Mouse (Mus musculus) cortical plate, adult 2 months (tissue): ENCODE measurements at regions not wholly inside any gene's neighbourhood (a gene's known extent, or its start where the extent isn't known, plus 50 kb on each side); places are given as distances from the start of the nearest gene placed in this dataset.

Experiments used
- CTCF ChIP-seq: fragments of 200-500 bp; IDR thresholded peaks from 2 replicates; pipeline ENCODE4 v1.5.1; 2011; ENCODE audit warnings: mild to moderate bottlenecking, control low read depth, low read length; ENCODE audit not compliant: insufficient read depth; ENCODE audit errors: extremely low read depth
- POLR2A ChIP-seq: fragments of 200-500 bp; IDR thresholded peaks from 2 replicates; pipeline ENCODE4 v1.6.1; 2011; ENCODE audit warnings: mild to moderate bottlenecking, low read length, control low read depth; ENCODE audit not compliant: insufficient read depth; ENCODE audit errors: extremely low read depth

DNA sequence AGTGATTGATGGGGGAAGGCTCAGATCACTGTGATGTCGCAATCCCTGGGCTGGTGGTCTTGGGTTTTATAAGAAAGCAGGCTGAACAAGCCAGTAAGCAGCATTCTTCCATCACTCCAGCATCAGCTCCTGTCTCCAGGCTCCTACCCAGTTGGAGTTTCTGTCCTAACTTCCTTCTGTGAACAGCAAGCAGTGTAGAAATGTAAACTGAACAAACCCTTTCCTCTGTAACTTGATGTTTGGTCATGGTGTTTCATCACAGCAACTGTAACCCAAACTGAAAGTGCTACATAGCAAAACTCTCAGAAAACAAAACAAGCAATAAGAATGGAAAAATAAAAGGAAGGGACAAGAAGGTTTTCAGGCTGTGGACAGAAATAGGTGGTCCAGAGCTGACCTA, 71.5 kb upstream of the Marcks start:
- TF ChIP-seq CTCF (no peak), POLR2A (no peak)
